Mouse (Mus musculus) cerebellum, adult 11 months (tissue): ENCODE data around the gene Pip4p1.
"Not testable (repeated sequence)": the region's sequence is repeated elsewhere in the genome, so short reads cannot be mapped to it uniquely, and the experiment has no call there.

Experiments
- DNase-seq: peaks from one replicate; pipeline ENCODE4 v3.0.0; 2022

Gene Pip4p1

DNA sequence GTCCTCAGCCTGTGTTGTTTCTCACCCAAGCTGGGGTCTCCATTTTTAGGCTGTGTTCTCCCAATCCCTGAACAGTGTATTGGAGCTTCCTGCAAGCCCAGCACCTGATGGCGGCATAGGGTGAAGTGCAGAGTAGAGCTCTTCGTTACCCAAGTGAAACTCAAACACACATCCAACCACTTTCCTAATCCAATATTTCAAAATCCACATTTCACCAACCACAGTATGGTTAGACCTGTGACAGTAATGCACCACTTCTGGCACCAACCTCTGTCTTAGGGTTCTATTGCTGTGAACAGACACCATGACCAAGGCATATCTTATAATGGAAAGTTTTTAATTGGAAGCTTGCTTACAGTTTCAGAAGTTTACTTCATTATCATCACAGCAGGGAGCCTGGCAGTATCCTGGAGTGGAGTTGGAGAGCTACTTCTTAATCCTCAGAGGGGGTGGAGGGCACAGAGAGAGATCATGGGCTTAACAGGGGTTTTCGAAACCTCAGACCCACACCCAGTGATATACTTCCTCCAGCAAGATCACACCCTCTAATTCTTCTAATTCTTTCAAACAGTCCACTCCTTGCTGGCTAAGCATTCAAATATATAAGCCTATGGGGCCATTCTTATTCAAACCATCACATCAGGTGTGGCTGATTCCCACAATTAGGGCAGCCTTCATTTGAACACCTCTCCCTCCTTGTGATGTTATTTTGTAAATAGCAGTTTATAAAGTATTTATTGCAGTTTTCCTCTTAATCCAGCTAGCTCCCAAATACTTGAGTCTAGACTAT, 7.7 kb upstream of the Pip4p1 start:
- no peak for DNase-seq

DNA sequence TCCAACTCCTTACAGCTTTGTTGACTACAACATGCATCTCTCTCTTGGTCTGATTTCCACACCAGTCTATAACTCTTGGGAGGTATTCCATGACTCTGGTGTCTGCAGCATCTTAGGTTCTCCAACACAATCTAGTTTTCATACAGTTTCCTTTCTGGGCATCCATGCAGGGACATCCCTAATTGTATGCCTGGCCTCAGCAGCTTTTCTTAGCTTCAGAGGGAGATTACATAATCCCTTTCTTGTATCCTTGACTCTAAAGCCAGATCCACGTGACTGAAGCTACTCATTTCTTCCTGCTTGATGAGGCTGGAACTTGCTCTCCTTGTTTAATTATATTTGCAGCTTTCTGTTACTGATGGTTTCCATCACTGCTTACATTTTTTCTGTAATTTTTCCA, 6.0 kb upstream of the Pip4p1 start:
- no peak for DNase-seq

DNA sequence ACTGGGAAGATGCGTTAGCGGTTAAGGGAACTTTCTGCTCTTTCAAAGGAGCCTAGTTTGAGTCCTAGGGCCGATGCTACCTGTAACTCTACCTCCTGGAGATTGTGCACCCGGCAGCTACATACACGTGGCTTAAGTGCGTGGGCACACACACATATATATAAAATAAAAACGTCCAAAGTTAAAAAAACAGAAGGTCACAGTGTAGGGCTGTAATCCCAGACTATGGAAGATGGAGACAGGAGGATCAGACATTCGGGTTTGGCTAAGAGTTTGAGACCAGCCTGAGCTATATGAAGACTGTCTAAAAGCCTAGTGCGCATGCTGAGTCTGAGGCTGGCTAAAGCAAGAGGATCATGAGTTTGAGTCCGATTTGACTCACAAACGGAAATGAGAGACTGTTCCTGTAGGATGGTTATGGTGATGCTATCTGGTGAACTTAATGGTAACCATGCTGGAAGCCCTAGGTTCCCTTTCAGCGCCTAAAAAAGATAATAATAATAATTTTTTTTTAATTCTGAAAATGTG, 901 bp upstream of the Pip4p1 start:
- DNase-seq: no peak

GRCm38 (mm10) chr14:50930377-50930753, 291 bp downstream of the Pip4p1 start:
- peak; percentile 85 for DNase-seq

DNA sequence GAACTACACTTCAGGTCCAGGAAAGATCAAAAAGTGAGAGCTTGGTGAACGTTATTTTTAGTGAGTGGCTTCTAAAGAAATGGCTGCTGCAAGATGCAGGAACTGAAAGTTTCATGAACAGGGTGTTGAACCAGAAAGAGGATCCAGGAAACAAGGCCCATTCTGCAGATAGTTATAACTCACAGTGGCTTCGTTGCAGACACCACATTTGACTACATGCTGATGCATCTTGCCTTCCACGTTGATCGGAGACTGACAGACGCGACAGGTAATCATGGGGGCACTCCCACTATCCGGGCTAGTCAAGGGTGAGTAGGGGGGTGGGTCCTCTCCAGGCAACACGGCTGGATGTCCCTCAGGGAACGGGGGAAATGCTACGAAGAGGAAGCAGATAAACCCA, 705 bp downstream of the Pip4p1 start:
- no peak for DNase-seq

- no peak for DNase-seq
These were observed 3.3 kb downstream of the Pip4p1 start for GRCm38 (mm10) chr14:50927366-50927765.

DNA sequence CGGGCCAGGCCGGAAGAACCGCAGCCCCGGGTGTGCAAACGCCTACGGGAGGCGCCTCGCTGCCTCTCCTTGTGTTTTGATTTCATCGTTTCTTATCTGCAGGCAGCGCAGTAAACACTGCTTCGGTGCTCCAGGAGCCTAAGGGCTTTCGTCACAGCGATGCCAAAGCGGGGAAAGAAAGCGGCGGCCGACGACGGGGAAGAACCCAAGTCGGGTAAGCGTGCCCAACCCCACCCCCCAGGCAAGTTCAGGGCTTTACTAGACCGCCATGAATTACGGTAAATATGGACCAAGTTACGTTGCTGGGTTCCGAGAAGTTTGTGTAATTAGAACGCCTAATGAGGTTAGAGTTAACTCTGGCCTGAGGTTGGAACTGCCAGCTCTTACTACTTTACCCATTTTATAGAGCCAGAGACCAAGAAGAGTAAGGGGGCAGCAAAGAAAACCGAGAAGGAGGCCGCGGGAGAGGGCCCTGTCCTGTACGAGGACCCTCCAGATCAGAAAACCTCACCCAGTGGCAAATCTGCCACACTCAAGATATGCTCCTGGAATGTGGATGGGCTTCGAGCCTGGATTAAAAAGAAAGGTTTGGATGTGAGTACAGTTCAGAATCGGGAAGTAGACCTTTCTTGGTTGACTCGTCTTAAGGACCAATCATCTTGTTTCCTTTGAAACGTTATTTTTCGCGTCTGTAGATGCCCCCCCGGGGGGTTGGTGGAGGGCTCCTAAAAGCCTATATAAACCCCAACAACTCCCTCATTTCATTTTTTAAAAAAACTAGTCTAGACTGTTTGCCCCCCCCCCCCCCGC, 5.3 kb downstream of the Pip4p1 start:
- DNase-seq: no peak

- DNase-seq: peak; percentile 95
These were observed 6.2 kb downstream of the Pip4p1 start, which contains the start of the genes Osgep and Apex1 for GRCm38 (mm10) chr14:50924281-50925064. TSS of gene Osgep (minus strand) at chr14:50924893. TSS of gene Apex1 (plus strand) at chr14:50924968.

DNA sequence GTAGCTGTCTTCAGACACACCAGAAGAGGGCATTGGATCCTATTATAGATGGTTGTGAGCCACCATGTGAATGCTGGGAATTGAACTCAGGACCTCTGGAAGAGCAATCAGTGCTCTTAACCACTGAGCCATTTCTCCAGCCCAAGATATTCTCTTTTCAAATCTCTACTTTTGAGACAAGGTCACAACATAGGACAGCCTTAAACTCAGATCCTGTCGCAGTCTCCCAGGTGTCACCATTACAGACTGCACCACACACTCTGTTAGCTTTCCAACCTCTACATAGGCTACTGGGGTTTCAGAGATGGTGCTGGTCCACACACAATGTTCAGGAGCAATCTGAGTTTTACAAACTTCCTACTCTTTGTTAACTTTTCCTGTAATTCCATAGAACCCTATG, 7.2 kb downstream of the Pip4p1 start:
- DNase-seq: not testable (repeated sequence)

- DNase-seq: no peak
These were observed 19.3 kb downstream of the Pip4p1 start for GRCm38 (mm10) chr14:50911356-50911755.

DNA sequence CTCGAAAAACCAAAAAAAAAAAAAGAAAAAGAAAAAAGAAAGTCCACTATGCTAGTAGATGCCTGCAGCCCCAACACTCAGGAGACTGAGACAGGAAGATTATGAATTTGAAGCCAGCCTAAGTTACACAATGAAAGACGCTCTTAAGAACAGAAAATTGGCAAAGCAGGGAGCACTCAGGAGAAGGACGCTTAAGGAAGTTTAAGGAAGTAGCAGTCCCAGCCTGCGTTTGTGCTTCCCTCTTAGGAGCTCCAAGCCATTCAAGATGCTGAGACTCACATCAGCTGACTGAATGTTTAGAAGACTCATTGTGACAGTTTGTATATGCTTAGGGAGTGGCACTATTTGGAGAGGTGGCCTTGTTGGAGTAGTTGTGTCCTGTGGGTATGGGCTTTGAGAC, 22.5 kb downstream of the Pip4p1 start:
- no peak for DNase-seq

- DNase-seq: not testable (repeated sequence)
These were observed 25.3 kb downstream of the Pip4p1 start for GRCm38 (mm10) chr14:50905327-50905726.

DNA sequence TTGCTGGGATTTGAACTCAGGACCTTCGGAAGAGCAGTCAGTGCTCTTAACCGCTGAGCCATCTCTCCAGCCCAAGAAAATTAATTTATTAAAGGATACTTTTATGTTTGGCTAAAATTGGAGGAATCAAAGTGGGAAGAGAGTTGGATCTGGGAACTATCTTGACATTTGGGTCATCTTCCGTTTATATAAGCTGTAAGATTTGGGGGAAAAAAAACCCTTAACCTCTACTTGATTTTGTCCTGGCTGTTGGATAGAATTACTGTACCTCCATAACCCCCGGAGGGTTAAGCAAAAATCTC, 25.9 kb downstream of the Pip4p1 start:
- no peak for DNase-seq

DNA sequence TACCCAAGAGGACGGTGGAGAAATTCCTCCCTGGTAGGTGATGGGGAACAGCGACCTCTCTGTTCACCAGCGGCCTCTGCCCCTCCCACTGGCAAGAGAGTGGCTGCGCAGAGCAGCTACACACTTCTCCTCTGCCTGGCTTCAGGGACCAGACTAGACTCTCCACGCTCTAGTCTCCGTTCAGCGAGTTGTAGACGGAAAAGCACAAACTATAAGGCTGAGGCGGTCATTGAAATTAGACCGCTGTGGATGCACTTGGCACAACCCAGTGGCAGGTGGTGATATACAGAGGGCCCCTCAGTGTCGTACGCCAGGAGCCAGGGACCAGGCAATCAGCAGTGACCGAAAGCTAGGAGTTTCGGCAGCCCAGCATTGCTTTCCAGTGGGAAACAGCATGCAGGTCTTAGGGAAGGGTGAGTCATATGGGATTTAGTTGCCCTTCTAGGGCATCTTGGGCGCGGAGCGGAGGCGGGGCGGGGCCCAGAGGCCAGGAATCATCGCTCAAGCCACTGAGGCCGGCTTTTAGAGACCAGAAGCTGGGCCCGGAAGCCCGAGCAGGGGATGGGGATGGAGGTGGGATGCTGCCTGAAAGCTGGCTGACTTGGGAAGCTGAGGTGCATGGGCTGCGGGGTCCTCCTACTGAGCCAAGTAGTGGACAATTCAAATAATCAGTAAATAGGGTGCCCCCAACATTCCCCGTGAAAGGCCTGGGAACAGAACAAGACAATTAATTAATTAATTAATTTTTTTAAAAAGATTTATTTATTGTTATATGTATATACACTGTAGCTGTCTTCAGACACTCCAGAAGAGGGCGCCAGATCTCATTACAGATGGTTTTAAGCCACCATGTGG, 26.5 kb downstream of the Pip4p1 start:
- peak; percentile 57 for DNase-seq

- not testable (repeated sequence) for DNase-seq
These were observed 32.7 kb downstream of the Pip4p1 start for GRCm38 (mm10) chr14:50897992-50898391.

GRCm38 (mm10) chr14:50897374-50897765, 33.3 kb downstream of the Pip4p1 start, which contains the start of gene Klhl33:
TSS of gene Klhl33 (minus strand) at chr14:50897507.
- DNase-seq: peak; percentile 45

- DNase-seq: peak; percentile 52
These were observed 33.8 kb downstream of the Pip4p1 start for GRCm38 (mm10) chr14:50896747-50897373.

DNA sequence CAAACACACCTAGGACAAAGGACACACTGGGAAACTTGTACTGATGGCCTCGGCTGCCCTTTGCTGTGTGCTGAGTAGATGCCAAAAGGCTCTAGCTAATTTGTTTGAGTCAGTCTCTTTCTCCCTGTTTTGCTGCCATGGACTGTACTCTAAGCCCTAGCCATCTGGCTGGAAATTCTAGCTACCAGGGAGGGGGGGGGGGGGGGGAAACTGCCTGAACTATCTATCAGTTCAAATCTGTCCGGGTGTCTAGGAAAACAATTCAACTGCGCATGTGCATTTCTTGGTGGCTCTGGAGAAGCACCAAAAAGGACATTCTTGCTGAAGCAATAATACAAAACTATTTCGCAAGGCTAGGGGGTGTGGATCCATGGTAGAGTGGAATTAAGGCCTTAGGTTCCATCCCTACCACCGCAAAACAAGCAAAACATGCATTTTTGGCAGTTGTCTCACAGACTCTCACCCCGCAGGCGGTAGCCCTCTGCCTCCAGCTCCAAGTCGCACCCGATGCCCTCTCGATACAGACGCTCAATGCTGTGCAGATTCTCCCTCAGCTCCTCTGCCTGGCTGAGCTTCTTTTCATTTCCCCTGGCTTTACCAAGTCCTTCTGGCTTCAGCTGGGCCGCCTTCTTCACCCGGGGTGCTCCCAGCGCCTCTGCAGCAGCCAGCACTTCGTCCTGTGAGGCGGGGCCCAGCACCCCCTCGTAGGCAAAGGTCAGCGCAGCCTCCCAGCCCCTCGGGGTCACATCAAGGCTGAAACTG, 34.5 kb downstream of the Pip4p1 start:
- peak; percentile 74 for DNase-seq

- no peak for DNase-seq
These were observed 35.2 kb downstream of the Pip4p1 start for GRCm38 (mm10) chr14:50895407-50895806.

DNA sequence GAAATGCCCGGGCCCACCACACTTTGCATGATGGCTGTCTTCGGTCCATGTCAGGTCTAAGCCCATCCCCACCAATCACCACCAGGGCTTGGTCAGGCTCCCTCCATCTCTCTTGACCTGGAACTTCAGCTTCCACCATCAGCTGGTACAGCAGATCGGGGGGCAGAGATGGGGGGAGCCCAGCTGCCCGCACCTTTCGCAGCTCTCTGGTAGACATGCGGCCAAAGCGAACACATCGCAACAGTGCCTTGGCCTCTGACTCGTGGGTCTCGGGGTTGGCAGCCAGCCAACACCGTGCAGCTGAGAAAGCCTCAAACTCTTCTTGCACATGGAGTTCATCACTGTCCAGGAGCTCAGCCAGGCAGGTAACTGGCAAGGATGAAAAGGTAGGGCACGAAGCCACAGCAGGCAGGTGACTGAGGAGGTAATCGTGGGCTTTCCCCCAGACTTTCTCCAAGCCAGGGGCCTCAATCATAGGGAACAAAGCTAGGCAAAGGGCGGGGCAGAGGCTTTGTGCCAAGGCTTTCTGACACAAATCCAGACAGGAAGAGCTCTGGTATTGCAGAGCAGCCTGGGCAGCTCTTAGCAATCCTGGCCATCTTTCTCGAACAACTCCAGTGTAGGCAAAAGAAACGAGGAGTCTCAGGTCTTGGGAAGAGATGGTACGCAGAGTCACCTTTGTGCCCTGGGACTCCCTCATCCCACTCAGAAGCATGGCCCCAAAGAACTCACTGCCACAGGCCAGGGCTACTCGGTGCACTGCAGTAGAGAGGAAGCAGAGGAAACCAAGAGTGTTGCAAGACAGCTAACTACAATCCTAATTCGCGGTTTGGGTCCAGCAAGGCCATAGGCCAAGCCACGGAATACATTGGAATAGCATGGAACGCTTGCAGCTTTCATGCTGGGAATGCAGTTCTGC, 37.9 kb downstream of the Pip4p1 start:
- DNase-seq: no peak
